Mouse (Mus musculus) CH12.LX (cell line): Measurements from ENCODE around the gene Specc1l. TPM values are rescaled to one million over a fixed set of nuclear protein-coding genes. Genes with fewer than 3 reads are reported as not detected.

Experiments
- DNase-seq: peaks from one replicate; pipeline ENCODE4 v3.0.0-alpha.2; 2013; ENCODE audit errors: extremely low read depth
- H3K27ac ChIP-seq: 2 replicates; pipeline ENCODE4 v1.5.1; 2012; ENCODE audit warnings: low read depth, mild to moderate bottlenecking, control low read depth, moderate library complexity; ENCODE audit not compliant: insufficient read depth
- H3K27me3 ChIP-seq: replicated peaks from 2 replicates; pipeline ENCODE3; 2012; ENCODE audit warnings: inconsistent platforms
- H3K36me3 ChIP-seq, 2 experiments: replicated peaks in 1 of 2; 2 replicates each; pipeline versions ENCODE3 to v1.6.1; 2012; ENCODE audit warnings: inconsistent platforms in 1 of 2, low read length in 1 of 2, mild to moderate bottlenecking in 1 of 2, mixed read lengths in 1 of 2, moderate library complexity in 1 of 2; ENCODE audit not compliant: control insufficient read depth in 1 of 2, insufficient read depth in 1 of 2
- H3K4me1 ChIP-seq, 2 experiments: 2 replicates each; pipeline ENCODE4 v1.6.1; 2012; ENCODE audit warnings: inconsistent platforms in 1 of 2, moderate library complexity in 1 of 2; ENCODE audit not compliant: insufficient read depth in 2 of 2, control insufficient read depth in 1 of 2
- H3K4me2 ChIP-seq: 2 replicates; pipeline ENCODE4 v1.6.1; 2012; ENCODE audit warnings: low read depth, mild to moderate bottlenecking, control low read depth; ENCODE audit not compliant: poor library complexity, insufficient read depth, severe bottlenecking
- H3K4me3 ChIP-seq, 3 experiments: fragments of 150-350 bp in 1 of 3; sonication (generic) in 1 of 3; replicated peaks in 1 of 3; 2 replicates each; pipeline versions ENCODE3 to v1.5.1; 2011 to 2012; ENCODE audit warnings: low read depth in 2 of 3, low read length in 2 of 3, mild to moderate bottlenecking in 2 of 3, moderate library complexity in 2 of 3, control low read depth in 1 of 3, improper control_type of control experiment in 1 of 3, inconsistent platforms in 1 of 3, mixed read lengths in 1 of 3; ENCODE audit not compliant: poor library complexity in 1 of 3
- H3K79me2 ChIP-seq: replicated peaks from 2 replicates; pipeline ENCODE4 v1.6.1; 2012; ENCODE audit warnings: mild to moderate bottlenecking, moderate library complexity; ENCODE audit not compliant: control insufficient read depth, poor library complexity, insufficient read depth, severe bottlenecking; ENCODE audit errors: extremely low read depth
- H3K9ac ChIP-seq: 2 replicates; pipeline ENCODE4 v1.6.1; 2012; ENCODE audit warnings: low read depth, mild to moderate bottlenecking, control low read depth, moderate library complexity; ENCODE audit not compliant: insufficient read depth
- H3K9me3 ChIP-seq: replicated peaks from 2 replicates; pipeline ENCODE3; 2012; ENCODE audit warnings: low read length, inconsistent platforms, mixed read lengths
- BHLHE40 ChIP-seq: IDR thresholded peaks from 2 replicates; pipeline ENCODE4 v1.6.1; 2011; ENCODE audit warnings: mild to moderate bottlenecking, low read depth, low read length, improper control_type of control experiment
- CHD1 ChIP-seq: IDR thresholded peaks from 2 replicates; pipeline ENCODE4 v1.6.1; 2012; ENCODE audit warnings: low read depth, low read length, improper control_type of control experiment, inconsistent platforms
- CHD2 ChIP-seq: IDR thresholded peaks from 2 replicates; pipeline ENCODE4 v1.6.1; 2011; ENCODE audit warnings: low read length, improper control_type of control experiment
- E2F4 ChIP-seq: IDR thresholded peaks from 2 replicates; pipeline ENCODE4 v1.6.1; 2011; ENCODE audit warnings: low read depth, low read length, improper control_type of control experiment; ENCODE audit not compliant: insufficient replicate concordance
- ETS1 ChIP-seq: conservative IDR thresholded peaks from 2 replicates; pipeline ENCODE4 v1.6.1; 2012; ENCODE audit warnings: low read depth, mild to moderate bottlenecking, inconsistent platforms, low read length, improper control_type of control experiment, moderate library complexity
- HCFC1 ChIP-seq: IDR thresholded peaks from 2 replicates; pipeline ENCODE4 v1.6.1; 2012; ENCODE audit warnings: low read depth, mild to moderate bottlenecking, inconsistent platforms, low read length, improper control_type of control experiment
- IRF4 ChIP-seq: IDR thresholded peaks from 2 replicates; pipeline ENCODE4 v1.6.1; 2014; ENCODE audit warnings: low read depth, mild to moderate bottlenecking, inconsistent platforms, low read length, improper control_type of control experiment
- JUN ChIP-seq: IDR thresholded peaks from 2 replicates; pipeline ENCODE4 v1.6.1; 2011; ENCODE audit warnings: low read depth, mild to moderate bottlenecking, low read length, improper control_type of control experiment, moderate library complexity; ENCODE audit not compliant: insufficient read depth
- JUND ChIP-seq: conservative IDR thresholded peaks from 2 replicates; pipeline ENCODE4 v1.6.1; 2011; ENCODE audit warnings: low read depth, low read length, improper control_type of control experiment
- MAX ChIP-seq: IDR thresholded peaks from 2 replicates; pipeline ENCODE4 v1.6.1; 2011; ENCODE audit warnings: low read length, improper control_type of control experiment
- MAZ ChIP-seq: IDR thresholded peaks from 2 replicates; pipeline ENCODE4 v1.6.1; 2012; ENCODE audit warnings: low read depth, mild to moderate bottlenecking, inconsistent platforms, low read length, improper control_type of control experiment, moderate library complexity
- MXI1 ChIP-seq: IDR thresholded peaks from 2 replicates; pipeline ENCODE4 v1.6.1; 2011; ENCODE audit warnings: mild to moderate bottlenecking, low read depth, low read length, improper control_type of control experiment
- MYC ChIP-seq: IDR thresholded peaks from 2 replicates; pipeline ENCODE4 v1.6.1; 2011; ENCODE audit warnings: low read depth, mild to moderate bottlenecking, improper control_type of control experiment, low read length
- USF1 ChIP-seq: IDR thresholded peaks from 2 replicates; pipeline ENCODE4 v1.6.1; 2014; ENCODE audit warnings: low read depth, mild to moderate bottlenecking, inconsistent platforms, low read length, improper control_type of control experiment
- USF2 ChIP-seq: conservative IDR thresholded peaks from 2 replicates; pipeline ENCODE4 v1.6.1; 2011; ENCODE audit warnings: low read depth, low read length, improper control_type of control experiment
- ZC3H11A ChIP-seq: IDR thresholded peaks from 2 replicates; pipeline ENCODE4 v1.6.1; 2012; ENCODE audit warnings: low read depth, mild to moderate bottlenecking, inconsistent platforms, low read length, improper control_type of control experiment
- ZNF384 ChIP-seq: IDR thresholded peaks from 2 replicates; pipeline ENCODE4 v1.6.1; 2012; ENCODE audit warnings: low read depth, low read length, improper control_type of control experiment, inconsistent platforms
- dilution Hi-C: fragments of 300-500 bp; cut with MboI; formaldehyde crosslinking; loops from 2 replicates; pipeline ENCODE4 v1.14.3; 2020; ENCODE audit warnings: low sequenced_read_pairs; ENCODE audit not compliant: extremely low pct_unique_long_range_greater_than_20kb, extremely low pct_ligation_motif_present
- in situ Hi-C: fragments of 300-500 bp; cut with MboI; formaldehyde crosslinking; loops from 3 replicates; pipeline ENCODE4 v1.14.3; 2019; ENCODE audit warnings: low sequenced_read_pairs, low pct_ligation_motif_present, low pct_unique_long_range_greater_than_20kb, mixed read lengths
- polyA plus RNA-seq: library from polyadenylated mRNA; unstranded; fragments of >175 nt; gene quantifications from 2 replicates; pipeline ENCODE4 v1.2.1, GENCODE M21; 2012; ENCODE audit warnings: low read depth; ENCODE audit not compliant: insufficient read length
- total RNA-seq, 2 experiments: library from RNA; depleted of rRNA; stranded (reverse); fragments of 300-350 nt in 1 of 2; fragments of >200 nt in 1 of 2; gene quantifications; 2 replicates each; pipeline ENCODE4 v1.2.3; 2012 to 2014

Gene Specc1l
- total and polyA plus RNA-seq, 3 experiments = 18.6 to 25.1 (median 21.1) TPM

DNA sequence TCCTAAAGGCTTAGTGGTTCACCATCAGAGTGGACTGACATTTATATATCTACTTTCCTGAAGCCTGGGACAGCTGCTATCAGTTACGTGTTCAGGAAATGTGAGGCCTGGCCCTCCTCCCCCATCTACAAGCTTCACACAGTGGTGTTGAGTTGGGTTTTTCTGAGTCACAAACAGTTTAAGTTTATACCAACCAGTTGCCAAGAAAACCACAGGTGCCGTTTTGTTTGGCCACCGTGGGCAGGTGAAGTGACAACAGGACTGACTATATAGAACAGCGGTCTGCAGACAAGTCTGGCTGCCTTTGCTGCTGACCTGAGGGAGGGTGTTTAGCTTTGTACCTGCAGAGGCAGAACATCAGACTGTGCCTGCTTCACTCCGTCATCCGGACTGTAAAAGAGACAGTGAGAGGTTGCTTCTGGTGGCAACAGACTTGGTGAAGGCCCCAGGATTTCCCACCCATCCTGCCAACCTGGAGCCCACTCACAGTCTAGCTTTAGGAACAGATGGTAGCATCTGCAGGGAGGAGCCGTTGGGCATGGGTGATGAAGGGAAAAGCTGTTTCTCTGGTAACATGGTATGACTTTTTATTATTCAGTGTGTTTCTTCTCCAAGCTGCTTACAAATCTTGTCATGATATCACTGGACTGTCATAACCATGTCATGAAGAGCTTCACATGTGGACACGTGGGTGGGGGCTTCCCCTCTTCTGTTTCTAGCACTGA is 91.6 kb downstream of the Specc1l start:
- Histone ChIP-seq H3K79me2 (no peaks in the 10 kb centered on the region; the same call in 1 of the 2 replicates), H3K4me3 (no peak overlapping the region), H3K9me3 (no peaks in the 10 kb centered on the region), H3K4me1 (peaks cover 9 to 75% of the 10 kb centered on the region in 2 experiments), H3K9ac (no peak overlapping the region), H3K27me3 (no peaks in the 10 kb centered on the region), H3K4me2 (no peak overlapping the region), H3K27ac (peak overlapping the region; percentile 43; the same call in 1 of the 2 replicates), H3K36me3 (peaks cover 35 to 71% of the 10 kb centered on the region in 2 experiments)
- no peak for TF ChIP-seq ZC3H11A
- TF ChIP-seq JUND = no peak
- TF ChIP-seq CHD1 = no peak
- TF ChIP-seq MYC = peak; percentile 65; the same call in 1 of the 2 replicates
- no peak for TF ChIP-seq ZNF384
- TF ChIP-seq MXI1 = peak; percentile 71
- TF ChIP-seq MAX = peak; percentile 75; the same call in 1 of the 2 replicates
- no peak for TF ChIP-seq E2F4
- TF ChIP-seq USF1 = peak; percentile 60
- peak; percentile 68 for TF ChIP-seq BHLHE40
- peak; percentile 68 for TF ChIP-seq ETS1
- TF ChIP-seq USF2 = 0 out of 2 replicates have a peak, but pooled peaks have one; percentile 17
- 0 out of 2 replicates have a peak, but pooled peaks have one; percentile 31 for TF ChIP-seq CHD2
- no peak for TF ChIP-seq JUN
- in situ Hi-C loops (no loop called here), dilution Hi-C loops (no loop called here)
- DNase-seq = peak; percentile 83

GRCm38 (mm10) chr10:75304049-75304405 is 92.2 kb downstream of the Specc1l start:
- DNase-seq = no peak
- H3K9me3 ChIP-seq = no peaks in the 10 kb centered on the region
- no peak overlapping the region for H3K9ac ChIP-seq
- no peak overlapping the region for H3K4me2 ChIP-seq
- no peaks in the 10 kb centered on the region for H3K27me3 ChIP-seq
- H3K79me2 ChIP-seq = no peaks in the 10 kb centered on the region; the same call in 1 of the 2 replicates
- in situ Hi-C loops (no loop called here), dilution Hi-C loops (no loop called here)
- H3K4me1 ChIP-seq = peaks cover 9 to 69% of the 10 kb centered on the region in 2 experiments
- peaks cover 34 to 71% of the 10 kb centered on the region in 2 experiments for H3K36me3 ChIP-seq
- no peak overlapping the region for H3K4me3 ChIP-seq
- TF ChIP-seq MAZ = 0 out of 2 replicates have a peak, but pooled peaks have one; percentile 27
- peak; percentile 25; the same call in 1 of the 2 replicates for TF ChIP-seq IRF4
- TF ChIP-seq HCFC1 = no peak
- H3K27ac ChIP-seq = no peak overlapping the region
